Mouse (Mus musculus) liver, adult (tissue): Measurements from ENCODE around the gene Dnm3.

Source experiments
- GATA4 ChIP-seq: IDR thresholded peaks from 2 replicates; pipeline ENCODE4 v1.6.1; 2014; ENCODE audit warnings: mild to moderate bottlenecking, low read length; ENCODE audit not compliant: insufficient replicate concordance

Dnm3 gene

DNA sequence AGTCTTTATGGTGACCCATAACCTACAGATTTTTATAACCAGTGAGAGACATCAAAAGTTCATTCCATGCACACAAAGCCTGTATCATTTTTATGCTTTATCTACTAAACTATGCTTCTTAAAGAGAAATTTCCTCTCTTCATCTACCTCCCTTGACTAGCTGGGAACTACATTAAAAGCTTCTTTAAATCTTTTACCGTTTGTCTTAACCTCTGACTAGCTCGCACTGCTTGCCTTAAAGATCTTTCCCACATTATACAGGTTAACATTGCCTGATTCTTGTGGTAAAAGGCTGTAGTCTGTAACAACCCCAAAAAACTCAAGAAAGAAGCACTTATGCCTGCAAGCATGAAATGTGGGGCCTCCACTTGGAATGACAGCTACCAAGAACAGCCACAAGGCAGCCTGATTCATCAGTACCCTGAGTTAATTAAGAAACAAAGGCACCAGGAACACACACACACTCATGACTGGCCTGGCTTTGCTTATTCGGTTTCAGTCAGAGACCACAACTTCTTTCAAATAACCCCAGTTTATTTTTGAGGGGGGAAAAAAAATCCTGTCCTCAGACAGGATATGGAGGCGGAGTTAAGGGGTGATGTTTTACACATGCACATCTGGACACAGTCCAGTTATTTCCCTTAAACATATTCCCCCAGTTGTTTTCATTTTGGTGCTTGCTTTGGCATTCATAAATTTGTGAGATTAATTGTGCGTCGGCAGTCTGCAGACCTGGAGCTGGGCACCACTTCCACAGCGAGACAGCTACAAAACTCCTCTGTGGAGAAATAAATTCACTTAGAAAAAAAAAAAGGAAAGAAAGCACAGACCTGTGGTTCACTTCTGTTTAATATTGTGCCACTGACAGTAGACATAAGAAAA, 291.1 kb downstream of the Dnm3 start:
- TF ChIP-seq GATA4 = no peak

GRCm38 (mm10) chr1:162184003-162184748, 293.7 kb downstream of the Dnm3 start:
- TF ChIP-seq GATA4 = no peak

GRCm38 (mm10) chr1:162183438-162183837, 294.4 kb downstream of the Dnm3 start:
- TF ChIP-seq GATA4 = no peak

DNA sequence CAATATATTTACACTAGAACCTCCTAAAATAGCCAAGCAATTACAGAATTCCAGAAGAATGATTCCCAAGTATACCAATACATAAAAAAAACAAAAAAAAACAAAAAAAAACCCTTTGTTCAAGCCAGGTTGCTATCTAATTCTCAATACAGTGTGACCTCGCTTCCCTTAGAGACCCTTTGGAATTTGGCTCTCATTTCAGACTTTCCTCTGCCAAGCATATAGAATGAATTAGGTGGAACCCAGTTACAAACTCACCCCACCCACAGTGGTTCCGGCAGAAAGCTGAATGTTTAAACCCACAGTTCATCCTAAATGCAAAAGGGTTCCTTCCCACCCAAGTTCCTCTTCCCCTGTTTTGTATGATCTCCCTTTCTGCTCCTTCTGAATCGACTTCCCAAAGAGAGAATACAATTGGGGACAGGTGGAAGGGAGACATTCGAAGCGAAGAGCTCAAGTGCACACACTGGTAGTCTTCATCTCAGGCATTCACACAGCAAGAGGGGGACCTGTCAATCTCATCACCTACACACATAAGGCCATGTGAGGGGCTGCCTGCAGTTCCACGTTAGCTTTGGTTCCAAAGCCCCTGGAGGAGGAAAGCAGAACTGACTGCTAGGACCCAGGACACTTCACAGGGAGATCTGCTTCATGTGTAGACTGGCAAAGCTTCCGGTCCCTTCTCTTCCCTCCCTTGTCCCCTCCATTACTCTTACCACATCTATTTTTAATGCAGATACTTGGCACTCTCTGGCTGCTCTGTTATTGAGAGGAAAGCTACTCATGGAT, 296.5 kb downstream of the Dnm3 start:
- no peak for TF ChIP-seq GATA4

GRCm38 (mm10) chr1:162180451-162180850, 297.4 kb downstream of the Dnm3 start:
- TF ChIP-seq GATA4 = no peak

- no peak for TF ChIP-seq GATA4
Observed at GRCm38 (mm10) chr1:162179401-162179800, 298.4 kb downstream of the Dnm3 start.

DNA sequence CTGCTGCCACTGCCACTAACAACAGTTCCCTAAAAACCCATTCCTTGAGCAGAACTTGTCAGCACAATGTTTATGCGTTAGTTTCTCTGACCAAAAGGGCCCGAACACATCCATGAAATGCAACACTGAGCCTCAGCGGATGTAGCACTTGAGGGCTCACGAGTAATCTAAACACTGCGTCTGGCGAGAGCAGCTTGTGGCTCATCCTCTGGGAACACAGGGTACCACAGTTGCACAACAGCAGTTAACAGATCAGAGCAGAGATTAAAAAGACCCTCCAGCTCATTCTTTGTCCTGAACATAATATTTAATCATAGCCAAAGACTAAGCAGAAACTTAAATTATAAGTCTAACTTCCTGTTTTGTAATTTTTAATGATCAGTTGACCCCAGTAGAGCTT, 305.0 kb downstream of the Dnm3 start:
- TF ChIP-seq GATA4 = no peak

DNA sequence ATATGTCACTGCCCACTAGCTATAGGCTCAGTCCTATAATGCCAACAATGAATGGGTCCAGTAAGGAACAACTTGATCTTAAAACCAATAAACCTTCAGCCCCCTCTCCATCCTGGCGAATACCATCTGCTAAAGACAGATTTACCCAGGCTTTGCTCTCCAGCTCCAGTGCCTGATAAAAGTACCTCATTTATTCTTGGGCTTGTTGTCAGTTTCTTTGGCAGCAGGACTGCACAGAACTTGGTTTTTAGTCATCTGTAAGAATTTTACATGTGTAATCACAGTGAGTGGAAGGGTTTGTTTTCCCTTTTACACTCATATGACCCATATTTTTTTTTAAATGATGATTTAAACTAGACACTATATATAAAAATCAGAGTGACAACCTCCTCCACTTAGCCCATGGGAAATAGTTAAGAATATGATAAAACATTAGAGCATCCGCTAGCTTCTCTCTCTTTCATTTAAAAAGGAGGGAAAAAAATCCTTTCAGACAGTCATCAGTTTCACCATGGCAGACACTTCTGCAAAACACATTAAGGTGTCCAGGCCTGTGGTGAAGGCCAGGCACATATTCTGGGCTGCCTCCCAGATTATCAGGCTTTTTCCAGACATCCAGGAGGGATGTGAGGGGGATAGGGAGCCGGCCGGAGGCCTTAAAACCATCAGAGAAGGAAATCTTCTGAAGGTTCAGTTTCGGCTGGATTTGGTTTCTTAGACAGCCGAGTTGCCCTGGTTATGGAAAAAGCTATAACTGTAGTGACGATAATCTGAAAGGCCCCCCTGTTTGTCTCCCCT, 313.9 kb downstream of the Dnm3 start:
- no peak for TF ChIP-seq GATA4

GRCm38 (mm10) chr1:162162677-162163076, 315.2 kb downstream of the Dnm3 start:
- TF ChIP-seq GATA4 = no peak

GRCm38 (mm10) chr1:162162249-162162648, 315.6 kb downstream of the Dnm3 start:
- TF ChIP-seq GATA4 = no peak

GRCm38 (mm10) chr1:162160718-162161117, 317.1 kb downstream of the Dnm3 start:
- TF ChIP-seq GATA4 = no peak

- TF ChIP-seq GATA4 = no peak
Observed at GRCm38 (mm10) chr1:162158486-162158885, 319.3 kb downstream of the Dnm3 start.

DNA sequence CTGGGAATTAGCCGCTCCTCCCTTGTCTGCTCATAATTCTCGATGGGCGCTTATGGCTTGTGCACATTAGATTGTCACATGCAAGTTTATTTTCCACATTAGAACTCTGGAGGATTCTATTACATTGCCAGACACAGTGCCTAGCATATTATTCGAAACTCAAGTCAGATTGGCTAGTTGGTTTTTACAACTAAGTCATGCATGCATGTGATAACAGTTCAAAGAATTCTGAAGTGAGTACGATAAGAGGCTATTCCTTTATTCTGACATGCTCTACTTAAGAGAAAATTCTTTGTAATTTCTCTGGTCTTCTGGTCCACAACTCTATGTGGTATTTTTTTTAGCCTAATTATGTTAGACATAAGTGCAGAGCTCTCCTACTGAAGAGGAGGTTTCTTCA, 320.2 kb downstream of the Dnm3 start:
- TF ChIP-seq GATA4 = no peak

DNA sequence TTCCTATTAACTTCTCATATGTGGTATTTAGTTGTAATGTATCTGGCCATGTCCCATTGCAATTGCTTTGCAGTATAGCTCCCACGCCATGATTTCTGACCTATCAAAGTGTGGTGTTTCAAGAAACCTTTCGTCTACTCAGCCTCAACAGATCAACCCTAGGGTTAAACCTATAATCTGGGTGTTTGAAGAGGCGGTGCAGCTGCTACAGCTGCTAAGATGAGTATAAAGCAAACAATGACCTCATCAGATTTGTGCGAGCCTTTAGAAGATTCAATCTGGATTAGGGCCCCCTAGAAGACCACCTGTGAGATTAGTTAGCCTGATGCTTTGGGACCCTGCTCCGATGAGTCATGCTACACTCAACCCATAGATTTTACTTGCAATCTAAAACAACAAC, 321.0 kb downstream of the Dnm3 start:
- no peak for TF ChIP-seq GATA4

DNA sequence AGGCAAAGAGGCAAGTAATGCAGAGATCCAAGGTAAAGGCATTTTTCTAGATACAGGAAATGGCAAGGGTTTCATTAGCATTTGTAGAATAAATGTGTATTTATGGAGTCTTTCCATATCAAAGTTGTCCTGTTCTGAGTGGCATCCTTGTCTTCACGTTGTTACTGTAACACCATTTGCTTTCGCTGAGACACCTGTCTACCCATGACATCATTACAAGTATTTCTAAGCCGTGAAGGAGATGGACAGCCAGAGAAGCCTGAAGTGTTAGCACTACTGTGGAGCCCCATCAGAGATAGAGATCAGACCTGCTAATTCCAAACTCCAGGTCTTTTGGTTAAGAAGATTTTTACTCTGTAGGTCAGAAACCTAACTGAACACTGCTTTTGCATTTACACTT, 322.3 kb downstream of the Dnm3 start:
- TF ChIP-seq GATA4 = no peak
